Mouse (Mus musculus): ENCODE measurements at regions not wholly inside any gene's neighbourhood (a gene's known extent, or its start where the extent isn't known, plus 50 kb on each side); places are given as distances from the start of the nearest gene placed in this dataset.
A peak's percentile ranks its signal among the peaks of the same experiment; 100 is the strongest.

GRCm38 (mm10) chr13:116619105-116619504 lies 309.6 kb upstream of the Isl1 start:
- Histone ChIP-seq H3K27me3 (ENCODE audit: control insufficient read depth, insufficient read depth, low read length) (no peaks in the 10 kb centered on the region), H3K4me3 (replicated peaks; ENCODE audit: low read depth, low read length) (no peak overlapping the region), H3K9me3 (ENCODE audit: control insufficient read depth, low read length) (no peaks in the 10 kb centered on the region), H3K27ac (replicated peaks; ENCODE audit: low read depth, low read length) (no peak overlapping the region), H3K36me3 (ENCODE audit: control insufficient read depth, insufficient read depth, low read length) (no peaks in the 10 kb centered on the region), H3K4me1 (ENCODE audit: control insufficient read depth, insufficient read depth, low read length) (no peaks in the 10 kb centered on the region), H3K4me2 (ENCODE audit: low read length) (no peak overlapping the region), H3K9ac (replicated peaks; ENCODE audit: low read length) (no peak overlapping the region)
- no peak for ATAC-seq (ENCODE audit: low FRiP score, low TSS enrichment)
- 96% methylated on average over 5 of the region's 5 CpGs for WGBS
- DNase-seq, result no peak

GRCm38 (mm10) chr13:116596346-116596745 lies 286.9 kb upstream of the Isl1 start:
- Histone ChIP-seq H3K4me2 (ENCODE audit: low read length) (no peak overlapping the region), H3K9ac (replicated peaks; ENCODE audit: low read length) (no peak overlapping the region), H3K4me3 (replicated peaks; ENCODE audit: low read depth, low read length) (no peak overlapping the region), H3K27ac (replicated peaks; ENCODE audit: low read depth, low read length) (no peak overlapping the region), H3K27me3 (ENCODE audit: control insufficient read depth, insufficient read depth, low read length) (no peaks in the 10 kb centered on the region), H3K9me3 (ENCODE audit: control insufficient read depth, low read length) (no peaks in the 10 kb centered on the region), H3K4me1 (ENCODE audit: control insufficient read depth, insufficient read depth, low read length) (no peaks in the 10 kb centered on the region), H3K36me3 (ENCODE audit: control insufficient read depth, insufficient read depth, low read length) (no peaks in the 10 kb centered on the region)
- no peak for DNase-seq
- no peak for ATAC-seq (ENCODE audit: low FRiP score, low TSS enrichment)
- 92% methylated on average over 4 of the region's 4 CpGs for WGBS

DNA sequence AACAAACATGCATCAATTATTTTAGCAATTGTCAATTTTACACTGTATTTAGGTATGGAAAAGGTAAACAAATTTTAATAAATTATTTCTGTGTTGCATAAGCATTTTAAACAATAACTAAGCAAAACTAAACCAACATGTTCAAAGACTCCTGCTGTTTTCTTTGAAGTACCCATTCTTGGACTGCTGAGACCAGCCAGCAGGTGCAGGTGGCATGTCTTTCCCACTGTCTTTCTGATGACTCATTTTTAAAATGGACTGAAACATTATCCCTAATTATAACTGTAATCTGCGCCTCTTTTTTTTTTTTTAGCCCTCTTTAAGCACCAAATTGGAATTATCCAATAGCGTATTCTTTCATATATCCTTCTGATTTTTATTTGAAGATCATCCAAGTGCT lies 286.0 kb upstream of the Isl1 start:
- H3K9me3 ChIP-seq (ENCODE audit: control insufficient read depth, low read length), result no peaks in the 10 kb centered on the region
- 90% methylated on average over 2 of the region's 2 CpGs for WGBS

GRCm38 (mm10) chr13:116575958-116576335 lies 266.5 kb upstream of the Isl1 start:
- Histone ChIP-seq H3K9ac (replicated peaks; ENCODE audit: low read length) (no peak overlapping the region), H3K27me3 (ENCODE audit: control insufficient read depth, insufficient read depth, low read length) (peaks cover 41% of the 10 kb centered on the region), H3K36me3 (ENCODE audit: control insufficient read depth, insufficient read depth, low read length) (no peaks in the 10 kb centered on the region), H3K4me3 (replicated peaks; ENCODE audit: low read depth, low read length) (no peak overlapping the region), H3K9me3 (ENCODE audit: control insufficient read depth, low read length) (peaks cover 11% of the 10 kb centered on the region), H3K27ac (replicated peaks; ENCODE audit: low read depth, low read length) (no peak overlapping the region), H3K4me2 (ENCODE audit: low read length) (0 out of 2 replicates have a peak overlapping the region, but pooled peaks have one; percentile 15), H3K4me1 (ENCODE audit: control insufficient read depth, insufficient read depth, low read length) (no peaks in the 10 kb centered on the region)
- no peak for ATAC-seq (ENCODE audit: low FRiP score, low TSS enrichment)
- DNase-seq, result no peak

More for the DNA sequence above, 286.0 kb upstream of the Isl1 start:
- no peak overlapping the region for H3K9ac ChIP-seq (replicated peaks; ENCODE audit: low read length)
- no peaks in the 10 kb centered on the region for H3K4me1 ChIP-seq (ENCODE audit: control insufficient read depth, insufficient read depth, low read length)
- no peak for DNase-seq
- no peak for ATAC-seq (ENCODE audit: low FRiP score, low TSS enrichment)
- H3K27me3 ChIP-seq (ENCODE audit: control insufficient read depth, insufficient read depth, low read length), result no peaks in the 10 kb centered on the region
- H3K36me3 ChIP-seq (ENCODE audit: control insufficient read depth, insufficient read depth, low read length), result no peaks in the 10 kb centered on the region
- H3K4me3 ChIP-seq (replicated peaks; ENCODE audit: low read depth, low read length), result no peak overlapping the region
- no peak overlapping the region for H3K4me2 ChIP-seq (ENCODE audit: low read length)
- no peak overlapping the region for H3K27ac ChIP-seq (replicated peaks; ENCODE audit: low read depth, low read length)

DNA sequence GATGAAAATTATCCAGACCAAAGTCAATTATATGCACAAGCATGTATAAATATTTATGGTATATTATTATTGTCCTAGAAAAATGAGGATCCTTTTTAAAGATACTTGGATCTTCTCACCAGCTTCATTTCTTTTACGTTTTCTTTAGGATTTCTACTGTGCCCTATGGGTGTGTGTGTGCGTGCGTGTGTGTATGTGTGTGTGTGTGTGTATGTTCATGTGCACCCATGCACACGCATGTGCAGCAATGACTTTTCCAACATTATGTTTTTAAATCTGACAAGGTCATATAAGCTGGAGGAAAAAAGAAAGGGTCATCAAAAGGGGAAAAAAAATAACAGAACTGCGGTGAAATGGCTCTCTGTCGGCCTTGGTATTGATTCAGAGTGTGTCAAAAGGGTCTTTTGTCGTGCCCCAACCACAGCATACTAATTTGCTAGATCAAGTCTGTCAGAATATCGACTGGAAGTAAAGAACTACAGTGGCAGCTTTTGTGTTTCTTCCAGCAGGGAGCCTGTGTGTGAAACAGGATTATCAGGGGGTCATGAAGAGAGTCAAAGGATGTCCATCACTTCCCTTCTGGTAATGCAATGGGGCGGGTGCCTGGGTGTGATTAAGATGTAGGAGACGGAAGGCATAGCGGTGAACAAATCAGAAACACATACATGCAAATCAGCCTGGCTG lies 265.9 kb upstream of the Isl1 start:
- Histone ChIP-seq H3K9me3 (ENCODE audit: control insufficient read depth, low read length) (peaks cover 11% of the 10 kb centered on the region), H3K36me3 (ENCODE audit: control insufficient read depth, insufficient read depth, low read length) (no peaks in the 10 kb centered on the region), H3K4me1 (ENCODE audit: control insufficient read depth, insufficient read depth, low read length) (no peaks in the 10 kb centered on the region), H3K4me2 (ENCODE audit: low read length) (0 out of 2 replicates have a peak overlapping the region, but pooled peaks have one; percentile 15), H3K27me3 (ENCODE audit: control insufficient read depth, insufficient read depth, low read length) (peaks cover 46% of the 10 kb centered on the region), H3K4me3 (replicated peaks; ENCODE audit: low read depth, low read length) (no peak overlapping the region), H3K9ac (replicated peaks; ENCODE audit: low read length) (no peak overlapping the region), H3K27ac (replicated peaks; ENCODE audit: low read depth, low read length) (no peak overlapping the region)
- 7% methylated on average over 11 of the region's 11 CpGs for WGBS
- ATAC-seq (ENCODE audit: low FRiP score, low TSS enrichment), result peak; percentile 90
- DNase-seq, result peak; percentile 77

DNA sequence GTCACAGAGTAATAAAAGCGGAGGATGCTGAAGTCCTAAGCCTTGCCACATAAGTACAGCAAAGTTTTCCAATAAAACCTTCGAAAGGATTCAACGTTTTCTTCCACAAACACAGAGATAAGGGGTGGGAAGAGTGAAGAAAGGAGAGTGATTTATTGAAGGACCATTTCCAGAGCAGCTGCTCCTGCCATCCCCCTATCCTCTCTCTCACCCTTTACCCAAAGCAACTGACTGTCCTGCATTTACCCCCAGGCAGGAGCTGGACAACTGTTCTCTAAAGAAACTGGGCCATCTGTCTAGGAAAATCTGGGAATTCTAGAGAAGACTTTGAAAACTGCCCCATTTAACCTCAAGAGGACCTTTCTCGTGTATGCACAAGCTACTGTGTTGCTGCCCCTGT lies 245.6 kb upstream of the Isl1 start:
- no peak overlapping the region for H3K9ac ChIP-seq (replicated peaks; ENCODE audit: low read length)
- DNase-seq, result no peak
- H3K4me1 ChIP-seq (ENCODE audit: control insufficient read depth, insufficient read depth, low read length), result no peaks in the 10 kb centered on the region
- H3K4me2 ChIP-seq (ENCODE audit: low read length), result no peak overlapping the region
- ATAC-seq (ENCODE audit: low FRiP score, low TSS enrichment), result no peak
- H3K4me3 ChIP-seq (replicated peaks; ENCODE audit: low read depth, low read length), result no peak overlapping the region
- no peaks in the 10 kb centered on the region for H3K27me3 ChIP-seq (ENCODE audit: control insufficient read depth, insufficient read depth, low read length)
- 80% methylated on average over 4 of the region's 4 CpGs for WGBS
- no peaks in the 10 kb centered on the region for H3K9me3 ChIP-seq (ENCODE audit: control insufficient read depth, low read length)
- H3K27ac ChIP-seq (replicated peaks; ENCODE audit: low read depth, low read length), result no peak overlapping the region
- H3K36me3 ChIP-seq (ENCODE audit: control insufficient read depth, insufficient read depth, low read length), result no peaks in the 10 kb centered on the region

DNA sequence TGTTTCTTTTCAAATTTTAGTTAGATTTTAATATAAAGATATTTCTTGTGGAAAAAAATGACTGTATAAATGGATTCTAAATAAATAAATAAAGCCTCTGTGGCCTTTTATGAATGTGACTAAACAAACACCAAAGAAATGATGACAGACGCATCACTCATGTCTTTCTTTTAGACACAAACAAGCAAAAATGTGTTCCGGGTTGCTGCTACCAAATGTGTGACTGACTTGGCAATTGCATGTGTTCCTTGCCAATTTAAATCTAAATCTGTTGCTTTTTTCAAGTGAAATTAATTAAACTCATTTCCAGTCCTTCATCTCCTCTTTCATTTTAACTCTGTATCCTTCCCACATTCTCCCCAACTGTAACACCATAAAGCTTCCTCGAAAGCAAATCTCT lies 225.7 kb upstream of the Isl1 start:
- no peaks in the 10 kb centered on the region for H3K36me3 ChIP-seq (ENCODE audit: control insufficient read depth, insufficient read depth, low read length)
- H3K4me3 ChIP-seq (replicated peaks; ENCODE audit: low read depth, low read length), result no peak overlapping the region
- H3K9me3 ChIP-seq (ENCODE audit: control insufficient read depth, low read length), result no peaks in the 10 kb centered on the region
- no peak overlapping the region for H3K9ac ChIP-seq (replicated peaks; ENCODE audit: low read length)
- no peak overlapping the region for H3K4me2 ChIP-seq (ENCODE audit: low read length)
- no peak for ATAC-seq (ENCODE audit: low FRiP score, low TSS enrichment)
- DNase-seq, result no peak
- H3K27me3 ChIP-seq (ENCODE audit: control insufficient read depth, insufficient read depth, low read length), result no peaks in the 10 kb centered on the region
- no peaks in the 10 kb centered on the region for H3K4me1 ChIP-seq (ENCODE audit: control insufficient read depth, insufficient read depth, low read length)
- no peak overlapping the region for H3K27ac ChIP-seq (replicated peaks; ENCODE audit: low read depth, low read length)
- 90% methylated on average over 3 of the region's 3 CpGs for WGBS

GRCm38 (mm10) chr13:116533163-116533562 lies 223.7 kb upstream of the Isl1 start:
- Histone ChIP-seq H3K36me3 (ENCODE audit: control insufficient read depth, insufficient read depth, low read length) (no peaks in the 10 kb centered on the region), H3K4me1 (ENCODE audit: control insufficient read depth, insufficient read depth, low read length) (no peaks in the 10 kb centered on the region), H3K27ac (replicated peaks; ENCODE audit: low read depth, low read length) (no peak overlapping the region), H3K4me2 (ENCODE audit: low read length) (no peak overlapping the region), H3K4me3 (replicated peaks; ENCODE audit: low read depth, low read length) (no peak overlapping the region), H3K9ac (replicated peaks; ENCODE audit: low read length) (no peak overlapping the region), H3K27me3 (ENCODE audit: control insufficient read depth, insufficient read depth, low read length) (no peaks in the 10 kb centered on the region), H3K9me3 (ENCODE audit: control insufficient read depth, low read length) (no peaks in the 10 kb centered on the region)
- ATAC-seq (ENCODE audit: low FRiP score, low TSS enrichment) (no peak), DNase-seq (no peak)
- WGBS, result 90% methylated on average over 3 of the region's 3 CpGs

- WGBS, result 69% methylated on average over 1 of the region's 1 CpGs
- H3K4me1 ChIP-seq (ENCODE audit: control insufficient read depth, insufficient read depth, low read length), result no peaks in the 10 kb centered on the region
- no peaks in the 10 kb centered on the region for H3K36me3 ChIP-seq (ENCODE audit: control insufficient read depth, insufficient read depth, low read length)
- no peak overlapping the region for H3K4me2 ChIP-seq (ENCODE audit: low read length)
- ATAC-seq (ENCODE audit: low FRiP score, low TSS enrichment) (no peak), DNase-seq (no peak)
- no peak overlapping the region for H3K9ac ChIP-seq (replicated peaks; ENCODE audit: low read length)
- no peak overlapping the region for H3K4me3 ChIP-seq (replicated peaks; ENCODE audit: low read depth, low read length)
- H3K9me3 ChIP-seq (ENCODE audit: control insufficient read depth, low read length), result no peaks in the 10 kb centered on the region
- no peak overlapping the region for H3K27ac ChIP-seq (replicated peaks; ENCODE audit: low read depth, low read length)
- H3K27me3 ChIP-seq (ENCODE audit: control insufficient read depth, insufficient read depth, low read length), result no peaks in the 10 kb centered on the region
Observed at GRCm38 (mm10) chr13:116528289-116528688, 218.8 kb upstream of the Isl1 start.

All from midbrain, embryonic 14.5 days (tissue).